ENCODE assay signal across 10 mouse cellular contexts in the genomic region with DNA sequence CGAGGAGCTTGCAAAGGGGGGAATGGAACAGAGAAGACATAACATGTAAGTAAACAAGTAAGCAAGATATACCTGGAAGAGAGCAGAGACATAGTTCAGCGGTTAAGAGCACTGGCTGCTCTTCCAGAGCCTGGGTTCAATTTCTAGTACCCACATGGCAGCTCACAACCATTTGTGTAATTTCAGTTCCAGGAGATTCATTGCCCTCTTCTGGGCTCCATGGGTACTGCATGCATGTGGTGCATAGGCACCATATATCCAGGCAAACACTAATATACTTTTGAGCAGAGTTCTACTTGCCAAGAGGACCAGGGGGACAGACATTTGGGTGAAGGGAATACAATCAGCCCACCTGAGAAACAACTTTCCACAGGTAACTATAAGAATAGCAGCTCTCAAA. TPM values are rescaled to one million over a fixed set of nuclear protein-coding genes. Genes with fewer than 3 reads are reported as not detected.
DNase-seq lines count a peak whose midpoint lies in the region; ATAC-seq lines count a peak whose summit lies in the region.
"Had no signal": no experiment of that assay in that cellular context is flagged by ENCODE, and none has a peak within 500 bp of the region (broad histone marks: within the 10 kb centered on the region; RNA-seq: fewer than 3 reads in every experiment).

No protein-coding gene starts in this region.

- H3K4me2 ChIP-seq in heart, embryonic 16.5 days (ENCODE audit: low read depth, low read length) = no peak overlapping the region
- H3K4me2 ChIP-seq in liver, embryonic 11.5 days = no peak overlapping the region
- H3K4me2 ChIP-seq: embryonic facial prominence, embryonic 13.5 days had no signal

- no peaks in the 10 kb centered on the region for H3K9me3 ChIP-seq in heart, embryonic 16.5 days (replicated peaks; ENCODE audit: control insufficient read depth, low read length)
- H3K9me3 ChIP-seq in heart, embryonic 10.5 days = no peaks in the 10 kb centered on the region
- no peaks in the 10 kb centered on the region for H3K9me3 ChIP-seq in liver, embryonic 11.5 days (ENCODE audit: control insufficient read depth, low read length)
- H3K9me3 ChIP-seq: embryonic facial prominence, embryonic 13.5 days had no signal

- H3K9ac ChIP-seq in heart, embryonic 16.5 days (ENCODE audit: low read length) = no peak overlapping the region
- H3K9ac ChIP-seq in liver, embryonic 11.5 days (ENCODE audit: low read depth, low read length) = no peak overlapping the region
- H3K9ac ChIP-seq: embryonic facial prominence, embryonic 13.5 days had no signal

- peaks cover 9% of the 10 kb centered on the region; the same call in 1 of the 2 replicates for H3K36me3 ChIP-seq in heart, embryonic 16.5 days (ENCODE audit: control insufficient read depth, insufficient read depth)
- H3K36me3 ChIP-seq in heart, embryonic 10.5 days = peaks cover 35% of the 10 kb centered on the region
- H3K36me3 ChIP-seq in liver, embryonic 11.5 days (ENCODE audit: control insufficient read depth, insufficient read depth, low read length) = peaks cover 5% of the 10 kb centered on the region

- H3K4me3 ChIP-seq in heart, embryonic 16.5 days (ENCODE audit: low read length) = no peak overlapping the region
- H3K4me3 ChIP-seq in heart, embryonic 10.5 days = no peak overlapping the region
- H3K4me3 ChIP-seq in liver, embryonic 11.5 days (ENCODE audit: low read depth, low read length) = no peak overlapping the region
- H3K4me3 ChIP-seq: embryonic facial prominence, embryonic 13.5 days had no signal

- no peak for ATAC-seq in heart, embryonic 16.5 days (replicated peaks; ENCODE audit: extremely low read depth, insufficient read depth, low FRiP score)
- 0 out of 2 replicates have a peak, but pooled peaks have one; percentile 39 for ATAC-seq in liver, embryonic 11.5 days (replicated peaks; ENCODE audit: low FRiP score)

- H3K4me1 ChIP-seq in heart, embryonic 16.5 days (ENCODE audit: control insufficient read depth, insufficient read depth, low read length) = no peaks in the 10 kb centered on the region
- H3K4me1 ChIP-seq in heart, embryonic 10.5 days = peaks cover 8% of the 10 kb centered on the region
- no peaks in the 10 kb centered on the region for H3K4me1 ChIP-seq in liver, embryonic 11.5 days (replicated peaks; ENCODE audit: control insufficient read depth, insufficient read depth, low read length)
- H3K4me1 ChIP-seq: embryonic facial prominence, embryonic 13.5 days had no signal

- H3K27me3 ChIP-seq in heart, embryonic 16.5 days (ENCODE audit: control insufficient read depth, insufficient read depth, low read length) = no peaks in the 10 kb centered on the region
- no peaks in the 10 kb centered on the region for H3K27me3 ChIP-seq in heart, embryonic 10.5 days (ENCODE audit: insufficient read depth, poor library complexity, severe bottlenecking)
- H3K27me3 ChIP-seq in liver, embryonic 11.5 days (replicated peaks; ENCODE audit: control insufficient read depth, insufficient read depth, low read length) = no peaks in the 10 kb centered on the region
- H3K27me3 ChIP-seq: embryonic facial prominence, embryonic 13.5 days had no signal

- 93% methylated on average over 2 of the region's 2 CpGs for WGBS in heart, embryonic 16.5 days
- WGBS in heart, embryonic 10.5 days = 91% methylated on average over 2 of the region's 2 CpGs
- 90% methylated on average over 2 of the region's 2 CpGs for WGBS in liver, embryonic 11.5 days

- H3K27ac ChIP-seq in heart, embryonic 16.5 days (ENCODE audit: low read length) = peak overlapping the region; percentile 25; the same call in 1 of the 2 replicates
- no peak overlapping the region for H3K27ac ChIP-seq in heart, embryonic 10.5 days
- H3K27ac ChIP-seq in liver, embryonic 11.5 days (ENCODE audit: low read depth, low read length) = no peak overlapping the region
- H3K27ac ChIP-seq: embryonic facial prominence, embryonic 13.5 days; macrophage had no signal

- no peak for DNase-seq in heart, embryonic 10.5 days (ENCODE audit: low spot score)
- DNase-seq in urinary bladder, postnatal 25 days (ENCODE audit: low spot score) = peak; percentile 23
- DNase-seq in urinary bladder, adult 2 months (ENCODE audit: low spot score) = no peak
- DNase-seq in embryo, embryonic 11 days = peak; percentile 58
- DNase-seq in liver, embryonic 11.5 days (ENCODE audit: low spot score) = no peak
- DNase-seq in spleen, adult 12 weeks (ENCODE audit: low spot score) = peak; percentile 56
- no peak for DNase-seq in layer of hippocampus, adult 9-10 months (ENCODE audit: low spot score)

RNA-seq across cellular contexts. Expression of gene Gfod2, which starts 29.8 kb away (rescaled TPM):
- 7.5 and 12.0 TPM in 2 replicates for polyA plus RNA-seq in heart, embryonic 16.5 days (2015; fragmentation: Nextera tagmentation; extraction: Ambion mirVana)
- 13.1 and 18.2 TPM in 2 replicates for polyA plus RNA-seq in heart, embryonic 10.5 days (2016; fragmentation: Nextera tagmentation; extraction: Ambion mirVana)
- 5.2 and 5.9 TPM in 2 replicates for polyA plus RNA-seq in urinary bladder, adult 2 months (2012; rRNA removed)
- polyA plus RNA-seq in liver, embryonic 11.5 days (2014; fragmentation: Nextera tagmentation; extraction: Ambion mirVana) = 9.0 and 10.7 TPM in 2 replicates

RNA-seq across cellular contexts. Expression of gene Ranbp10, which starts 38.9 kb away (rescaled TPM):
- 8.3 and 9.2 TPM in 2 replicates for polyA plus RNA-seq in heart, embryonic 16.5 days (2015; fragmentation: Nextera tagmentation; extraction: Ambion mirVana)
- 8.6 and 10.4 TPM in 2 replicates for polyA plus RNA-seq in heart, embryonic 10.5 days (2016; fragmentation: Nextera tagmentation; extraction: Ambion mirVana)
- 17.7 and 18.2 TPM in 2 replicates for polyA plus RNA-seq in urinary bladder, adult 2 months (2012; rRNA removed)
- 20.2 and 22.0 TPM in 2 replicates for polyA plus RNA-seq in liver, embryonic 11.5 days (2014; fragmentation: Nextera tagmentation; extraction: Ambion mirVana)

RNA-seq across cellular contexts. Expression of gene Tsnaxip1, which starts 39.3 kb away (rescaled TPM):
- polyA plus RNA-seq in heart, embryonic 16.5 days (2015; fragmentation: Nextera tagmentation; extraction: Ambion mirVana) = 0.43 and 0.64 TPM in 2 replicates
- 0.06 TPM in 2 replicates for polyA plus RNA-seq in heart, embryonic 10.5 days (2016; fragmentation: Nextera tagmentation; extraction: Ambion mirVana)
- not detected in 2 replicates for polyA plus RNA-seq in urinary bladder, adult 2 months (2012; rRNA removed)
- 0.12 TPM in 1 of 2 replicates, not detected in the other for polyA plus RNA-seq in liver, embryonic 11.5 days (2014; fragmentation: Nextera tagmentation; extraction: Ambion mirVana)
- polyA plus RNA-seq: macrophage had no signal

Comparison
In these comparisons a context has a peak if more than half of its experiments do, and no peak if none do; other contexts are left out.
1. DNase-seq: peak in urinary bladder, postnatal 25 days (single experiment), embryo, embryonic 11 days (single experiment) and spleen, adult 12 weeks (single experiment); none in heart, embryonic 10.5 days (single experiment), urinary bladder, adult 2 months (single experiment), liver, embryonic 11.5 days (single experiment) and layer of hippocampus, adult 9-10 months (single experiment).